Mouse (Mus musculus) inflammation-experienced regulatory T-cells, adult 16 weeks (primary cell): ENCODE measurements around the gene Cyp2b10. TPM values are rescaled to one million over a fixed set of nuclear protein-coding genes. Genes with fewer than 3 reads are reported as not detected.

Experiments
- polyA plus RNA-seq: library from polyadenylated mRNA; unstranded; fragments of 100-300 nt; shearing (Covaris generic); gene quantifications from one replicate; pipeline ENCODE4 v1.2.1, GENCODE M21; 2017

The Cyp2b10 gene
- not detected for polyA plus RNA-seq

GRCm38 (mm10) chr7:25897411-25897810 lies at the start of gene Cyp2b10:
Gene Cyp2b10, plus strand, starts transcription at chr7:25897620.

Other genes with a start within 250 kb of the Cyp2b10 start
- gene Bckdha, start 238.6 kb upstream of the Cyp2b10 start, polyA plus RNA-seq, result 58.4 TPM
- gene Exosc5, start 238.5 kb upstream of the Cyp2b10 start, polyA plus RNA-seq, result 124 TPM
- 5.8 TPM for gene Tmem91, start 222.5 kb upstream of the Cyp2b10 start, polyA plus RNA-seq
- 57.4 TPM for gene B9d2, start 216.8 kb upstream of the Cyp2b10 start, polyA plus RNA-seq
- gene Tgfb1, start 210.6 kb upstream of the Cyp2b10 start, polyA plus RNA-seq, result 74.0 TPM
- 78.0 TPM for gene Ccdc97, start 178.5 kb upstream of the Cyp2b10 start, polyA plus RNA-seq
- 64.0 TPM for gene Hnrnpul1, start 142.9 kb upstream of the Cyp2b10 start, polyA plus RNA-seq
- gene Axl, start 108.9 kb upstream of the Cyp2b10 start, polyA plus RNA-seq, result 66.4 TPM
- gene Cyp2s1, start 80.7 kb upstream of the Cyp2b10 start, polyA plus RNA-seq, result 5.8 TPM
- gene Cyp2b13, start 163.9 kb downstream of the Cyp2b10 start, polyA plus RNA-seq, result not detected